Mouse (Mus musculus): ENCODE measurements around the gene Mxi1. TPM values are rescaled to one million over a fixed set of nuclear protein-coding genes. Genes with fewer than 3 reads are reported as not detected.

The Mxi1 gene
- polyA plus RNA-seq, 1 experiment from 2014 or later = 59.6 TPM

DNA sequence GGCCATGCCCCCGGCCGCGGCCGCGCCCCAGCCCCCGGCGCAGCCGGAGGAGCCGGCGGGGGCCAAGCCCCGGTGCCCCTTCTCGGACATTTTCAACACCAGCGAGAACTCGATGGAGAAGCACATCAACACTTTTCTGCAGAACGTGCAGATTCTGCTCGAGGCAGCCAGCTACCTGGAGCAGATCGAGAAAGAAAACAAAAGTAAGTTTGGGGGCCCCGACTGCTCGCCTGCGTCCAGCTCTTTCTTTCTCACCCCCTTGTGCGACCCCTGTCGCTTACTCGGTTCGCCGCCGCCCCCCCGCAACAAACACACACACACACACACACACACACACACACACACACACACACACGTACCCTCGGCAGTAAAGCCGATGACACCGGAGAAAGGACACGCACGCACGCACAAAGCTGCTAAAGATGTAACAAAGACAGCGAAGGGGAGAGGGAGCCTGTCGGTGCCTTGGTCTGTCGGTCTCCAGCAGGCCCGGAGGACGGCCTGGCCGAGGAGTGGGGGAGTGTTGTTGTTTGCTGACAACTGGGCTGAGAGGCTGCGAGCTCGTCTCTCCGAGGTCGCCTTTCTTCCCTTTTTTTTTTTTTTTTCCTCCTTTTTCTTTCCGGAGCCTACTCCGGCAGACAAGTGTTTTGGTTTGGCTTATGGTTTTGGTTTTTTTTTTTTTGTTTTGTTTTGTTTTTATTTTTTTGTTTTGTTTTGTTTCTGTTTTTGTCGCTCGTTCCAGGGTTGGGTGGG lies 629 bp downstream of the Mxi1 start:
- WGBS = under 1% methylated on average over 43 of the region's 48 CpGs
- DNase-seq (ENCODE audit: low spot score) (peak; percentile 70), ATAC-seq (ENCODE audit: low FRiP score) (no peak)
- Histone ChIP-seq H3K27ac (ENCODE audit: low read depth, low read length) (peak overlapping the region; percentile 93), H3K4me3 (ENCODE audit: low read depth, low read length) (peak overlapping the region; percentile 80), H3K4me1 (replicated peaks; ENCODE audit: control insufficient read depth, insufficient read depth, low read length) (0 out of 2 replicates have a peak, but pooled peaks cover 6% of the 10 kb centered on the region), H3K4me2 (replicated peaks; ENCODE audit: low read depth, low read length) (peak overlapping the region; percentile 96), H3K27me3 (ENCODE audit: control insufficient read depth, insufficient read depth, low read length) (no peaks in the 10 kb centered on the region), H3K36me3 (ENCODE audit: control insufficient read depth, insufficient read depth, low read length) (no peaks in the 10 kb centered on the region), H3K9ac (ENCODE audit: low read depth, low read length) (peak overlapping the region; percentile 89), H3K9me3 (ENCODE audit: control insufficient read depth, low read length) (no peaks in the 10 kb centered on the region)

DNA sequence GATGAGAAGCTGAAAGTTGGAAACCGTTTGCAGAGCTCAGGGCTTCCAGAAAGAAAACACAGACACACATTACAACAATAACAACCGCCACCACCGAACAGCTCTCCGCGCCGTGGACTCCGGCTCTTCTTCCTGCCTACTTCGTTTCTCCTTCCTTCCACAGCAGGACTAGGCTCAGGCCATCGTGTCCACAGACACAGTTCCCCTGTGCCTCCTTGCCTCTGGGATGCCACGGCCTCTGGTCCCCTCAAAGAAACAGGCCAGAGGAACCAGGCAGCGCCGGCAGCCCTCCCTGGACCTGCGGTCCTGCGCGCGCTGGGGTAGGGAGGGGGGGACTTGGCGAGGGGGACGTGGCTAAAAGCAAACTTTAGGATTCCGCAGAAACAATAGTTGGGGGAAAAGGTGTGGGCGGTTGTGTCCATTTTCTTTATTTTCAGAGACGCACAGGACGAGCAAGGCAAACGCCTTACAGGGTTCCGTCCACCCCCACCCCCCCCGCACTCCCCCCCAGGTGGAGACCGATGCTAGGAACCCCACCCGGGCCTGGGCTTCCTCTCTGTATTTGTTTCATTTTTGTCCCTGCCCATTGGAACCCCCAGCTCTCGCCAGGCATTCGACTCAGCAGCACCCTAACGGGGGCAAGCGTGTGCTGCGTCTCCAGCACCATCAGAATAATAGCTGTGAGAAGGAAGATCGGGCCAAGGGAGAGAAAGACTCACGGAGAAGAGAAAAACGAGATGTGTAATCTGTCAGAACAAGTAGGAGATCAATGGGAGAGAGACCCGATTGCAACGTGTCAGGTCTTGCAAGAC lies 1.4 kb downstream of the Mxi1 start:
- Histone ChIP-seq H3K27me3 (ENCODE audit: control insufficient read depth, insufficient read depth, low read length) (no peaks in the 10 kb centered on the region), H3K9me3 (ENCODE audit: control insufficient read depth, low read length) (no peaks in the 10 kb centered on the region), H3K9ac (ENCODE audit: low read depth, low read length) (peak overlapping the region; percentile 89), H3K4me1 (replicated peaks; ENCODE audit: control insufficient read depth, insufficient read depth, low read length) (0 out of 2 replicates have a peak, but pooled peaks cover 6% of the 10 kb centered on the region), H3K36me3 (ENCODE audit: control insufficient read depth, insufficient read depth, low read length) (no peaks in the 10 kb centered on the region), H3K4me2 (replicated peaks; ENCODE audit: low read depth, low read length) (peak overlapping the region; percentile 96), H3K4me3 (ENCODE audit: low read depth, low read length) (peak overlapping the region; percentile 80), H3K27ac (ENCODE audit: low read depth, low read length) (peak overlapping the region; percentile 93)
- under 1% methylated on average over 37 of the region's 37 CpGs for WGBS
- ATAC-seq (ENCODE audit: low FRiP score) = no peak
- DNase-seq (ENCODE audit: low spot score) = peak; percentile 64

GRCm38 (mm10) chr19:53312336-53312871 lies 2.1 kb downstream of the Mxi1 start:
- WGBS = 0% methylated on average over 24 of the region's 26 CpGs
- Histone ChIP-seq H3K4me1 (replicated peaks; ENCODE audit: control insufficient read depth, insufficient read depth, low read length) (0 out of 2 replicates have a peak, but pooled peaks cover 4% of the 10 kb centered on the region), H3K27me3 (ENCODE audit: control insufficient read depth, insufficient read depth, low read length) (no peaks in the 10 kb centered on the region), H3K36me3 (ENCODE audit: control insufficient read depth, insufficient read depth, low read length) (no peaks in the 10 kb centered on the region), H3K9me3 (ENCODE audit: control insufficient read depth, low read length) (no peaks in the 10 kb centered on the region), H3K4me2 (replicated peaks; ENCODE audit: low read depth, low read length) (peak overlapping the region; percentile 96), H3K4me3 (ENCODE audit: low read depth, low read length) (peak overlapping the region; percentile 80), H3K9ac (ENCODE audit: low read depth, low read length) (peak overlapping the region; percentile 89), H3K27ac (ENCODE audit: low read depth, low read length) (peak overlapping the region; percentile 93)
- DNase-seq (ENCODE audit: low spot score) (peak; percentile 73), ATAC-seq (ENCODE audit: low FRiP score) (peak; percentile 16)

DNA sequence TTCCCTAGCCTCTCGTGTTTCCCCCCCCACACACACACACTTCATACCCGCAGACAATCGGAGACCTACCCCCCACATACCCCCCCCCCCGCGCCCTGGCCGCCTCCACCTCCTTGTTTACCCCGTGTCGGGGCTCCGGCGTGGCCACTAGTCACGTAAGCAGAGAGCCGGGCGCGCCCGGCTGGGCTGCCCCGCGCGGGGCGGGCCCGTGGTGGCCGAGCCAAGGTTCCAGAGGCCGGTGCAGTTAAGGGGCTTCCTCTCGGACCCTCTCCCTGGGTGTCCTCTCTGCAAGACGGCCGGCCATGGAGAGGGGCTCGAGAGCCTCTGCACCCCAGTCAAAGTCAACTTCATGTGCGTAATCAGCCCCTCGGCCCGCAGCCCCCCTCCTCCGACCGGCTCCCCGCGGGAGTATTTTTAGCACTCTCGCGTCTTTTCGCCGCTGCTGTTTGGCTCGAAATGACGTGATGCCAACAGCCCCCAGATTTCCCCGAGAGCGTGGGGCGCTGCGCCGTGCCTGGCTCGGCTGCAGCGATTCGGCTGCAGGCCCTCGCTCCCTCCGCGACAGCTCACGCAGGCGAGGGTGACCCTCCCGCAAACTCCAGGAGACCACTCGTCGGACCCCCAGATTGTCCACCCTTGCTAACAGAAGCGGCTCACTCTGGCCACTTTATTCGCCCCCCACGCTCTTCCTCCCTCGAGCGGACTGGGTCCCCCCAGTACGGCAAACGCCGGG lies 2.8 kb downstream of the Mxi1 start:
- WGBS = under 1% methylated on average over 42 of the region's 63 CpGs
- H3K9ac ChIP-seq (ENCODE audit: low read depth, low read length) = peak overlapping the region; percentile 89
- H3K9me3 ChIP-seq (ENCODE audit: control insufficient read depth, low read length) = no peaks in the 10 kb centered on the region
- 0 out of 2 replicates have a peak, but pooled peaks cover 4% of the 10 kb centered on the region for H3K4me1 ChIP-seq (replicated peaks; ENCODE audit: control insufficient read depth, insufficient read depth, low read length)
- H3K36me3 ChIP-seq (ENCODE audit: control insufficient read depth, insufficient read depth, low read length) = no peaks in the 10 kb centered on the region
- peak overlapping the region; percentile 93 for H3K27ac ChIP-seq (ENCODE audit: low read depth, low read length)
- peak; percentile 81 for DNase-seq (ENCODE audit: low spot score)
- peak overlapping the region; percentile 96 for H3K4me2 ChIP-seq (replicated peaks; ENCODE audit: low read depth, low read length)
- peak overlapping the region; percentile 80 for H3K4me3 ChIP-seq (ENCODE audit: low read depth, low read length)
- peak; percentile 20; the same call in 1 of the 2 replicates for ATAC-seq (ENCODE audit: low FRiP score)
- no peaks in the 10 kb centered on the region for H3K27me3 ChIP-seq (ENCODE audit: control insufficient read depth, insufficient read depth, low read length)

- Histone ChIP-seq H3K27me3 (ENCODE audit: control insufficient read depth, insufficient read depth, low read length) (no peaks in the 10 kb centered on the region), H3K9me3 (ENCODE audit: control insufficient read depth, low read length) (no peaks in the 10 kb centered on the region), H3K27ac (ENCODE audit: low read depth, low read length) (peak overlapping the region; percentile 93), H3K36me3 (ENCODE audit: control insufficient read depth, insufficient read depth, low read length) (no peaks in the 10 kb centered on the region), H3K9ac (ENCODE audit: low read depth, low read length) (peak overlapping the region; percentile 89), H3K4me3 (ENCODE audit: low read depth, low read length) (peak overlapping the region; percentile 80), H3K4me1 (replicated peaks; ENCODE audit: control insufficient read depth, insufficient read depth, low read length) (0 out of 2 replicates have a peak, but pooled peaks cover 4% of the 10 kb centered on the region), H3K4me2 (replicated peaks; ENCODE audit: low read depth, low read length) (peak overlapping the region; percentile 96)
- peak; percentile 84 for ATAC-seq (ENCODE audit: low FRiP score)
- DNase-seq (ENCODE audit: low spot score) = peak; percentile 99
- WGBS = under 1% methylated on average over 52 of the region's 52 CpGs
These were observed 3.5 kb downstream of the Mxi1 start for GRCm38 (mm10) chr19:53313684-53314443.

GRCm38 (mm10) chr19:53314530-53315208 lies 4.4 kb downstream of the Mxi1 start:
- peak overlapping the region; percentile 96 for H3K4me2 ChIP-seq (replicated peaks; ENCODE audit: low read depth, low read length)
- H3K27ac ChIP-seq (ENCODE audit: low read depth, low read length) = no peak overlapping the region
- H3K4me3 ChIP-seq (ENCODE audit: low read depth, low read length) = peak overlapping the region; percentile 19; the same call in 1 of the 2 replicates
- no peaks in the 10 kb centered on the region for H3K36me3 ChIP-seq (ENCODE audit: control insufficient read depth, insufficient read depth, low read length)
- H3K9me3 ChIP-seq (ENCODE audit: control insufficient read depth, low read length) = no peaks in the 10 kb centered on the region
- WGBS = 61% methylated on average over 16 of the region's 16 CpGs
- no peaks in the 10 kb centered on the region for H3K27me3 ChIP-seq (ENCODE audit: control insufficient read depth, insufficient read depth, low read length)
- no peak overlapping the region for H3K9ac ChIP-seq (ENCODE audit: low read depth, low read length)
- no peak for ATAC-seq (ENCODE audit: low FRiP score)
- no peak for DNase-seq (ENCODE audit: low spot score)
- H3K4me1 ChIP-seq (replicated peaks; ENCODE audit: control insufficient read depth, insufficient read depth, low read length) = 0 out of 2 replicates have a peak, but pooled peaks cover 2% of the 10 kb centered on the region

- Histone ChIP-seq H3K27ac (ENCODE audit: low read depth, low read length) (no peak overlapping the region), H3K9ac (ENCODE audit: low read depth, low read length) (no peak overlapping the region), H3K4me3 (ENCODE audit: low read depth, low read length) (no peak overlapping the region), H3K36me3 (ENCODE audit: control insufficient read depth, insufficient read depth, low read length) (no peaks in the 10 kb centered on the region), H3K4me2 (replicated peaks; ENCODE audit: low read depth, low read length) (no peak overlapping the region), H3K4me1 (replicated peaks; ENCODE audit: control insufficient read depth, insufficient read depth, low read length) (0 out of 2 replicates have a peak, but pooled peaks cover 2% of the 10 kb centered on the region), H3K9me3 (ENCODE audit: control insufficient read depth, low read length) (no peaks in the 10 kb centered on the region), H3K27me3 (ENCODE audit: control insufficient read depth, insufficient read depth, low read length) (no peaks in the 10 kb centered on the region)
- 93% methylated on average over 7 of the region's 7 CpGs for WGBS
- ATAC-seq (ENCODE audit: low FRiP score) (no peak), DNase-seq (ENCODE audit: low spot score) (no peak)
These were observed 4.9 kb downstream of the Mxi1 start for GRCm38 (mm10) chr19:53315209-53315654.

Data from hindbrain, embryonic 11.5 days (tissue).